15 mouse cellular contexts compared by ENCODE assay signal in genomic region chr6:139966684-139967083, GRCm38 (mm10).
A peak's percentile ranks its signal among the peaks of the same experiment; 100 is the strongest.
DNase-seq lines count a peak whose midpoint lies in the region; ATAC-seq and TF ChIP-seq lines count a peak whose summit lies in the region.
"Had no signal": no experiment of that assay in that cellular context is flagged by ENCODE, and none has a peak within 500 bp of the region (broad histone marks: within the 10 kb centered on the region; RNA-seq: fewer than 3 reads in every experiment).

No protein-coding gene starts in this region.

- no peak overlapping the region for H3K4me3 ChIP-seq in forebrain, embryonic 12.5 days (replicated peaks)
- no peak overlapping the region for H3K4me3 ChIP-seq in hindbrain, embryonic 14.5 days (replicated peaks; ENCODE audit: low read length)
- no peak overlapping the region for H3K4me3 ChIP-seq in midbrain, embryonic 16.5 days (ENCODE audit: low read depth, low read length)
- no peak overlapping the region for H3K4me3 ChIP-seq in intestine, postnatal 0 days (ENCODE audit: low read depth, low read length)
- H3K4me3 ChIP-seq: liver, embryonic 15.5 days had no signal

- ATAC-seq in forebrain, embryonic 12.5 days (ENCODE audit: low FRiP score) = peak; percentile 72
- peak; percentile 66 for ATAC-seq in hindbrain, embryonic 14.5 days (ENCODE audit: low FRiP score)
- ATAC-seq in midbrain, embryonic 16.5 days = peak; percentile 72
- ATAC-seq in intestine, postnatal 0 days = no peak
- ATAC-seq: activated CD4-positive, CD25-positive, alpha-beta regulatory T cell, adult 4 months had no signal

- intact Hi-C loops in left cerebral cortex, postnatal 10 days (cut with DNase I) = no loop called here

- H3K4me2 ChIP-seq in forebrain, embryonic 12.5 days = no peak overlapping the region
- no peak overlapping the region for H3K4me2 ChIP-seq in hindbrain, embryonic 14.5 days (replicated peaks)
- H3K4me2 ChIP-seq in midbrain, embryonic 16.5 days (ENCODE audit: low read length) = no peak overlapping the region
- no peak overlapping the region for H3K4me2 ChIP-seq in intestine, postnatal 0 days (replicated peaks; ENCODE audit: low read depth)
- H3K4me2 ChIP-seq: liver, embryonic 15.5 days had no signal

- 45% methylated on average over 6 of the region's 6 CpGs for WGBS in forebrain, embryonic 12.5 days
- WGBS in hindbrain, embryonic 14.5 days = 16% methylated on average over 6 of the region's 6 CpGs
- WGBS in midbrain, embryonic 16.5 days = 16% methylated on average over 6 of the region's 6 CpGs
- WGBS in intestine, postnatal 0 days = 64% methylated on average over 6 of the region's 6 CpGs

- H3K27ac ChIP-seq in forebrain, embryonic 12.5 days = peak overlapping the region; percentile 42; the same call in 1 of the 2 replicates
- 0 out of 2 replicates have a peak overlapping the region, but pooled peaks have one; percentile 21 for H3K27ac ChIP-seq in hindbrain, embryonic 14.5 days
- 0 out of 2 replicates have a peak overlapping the region, but pooled peaks have one; percentile 23 for H3K27ac ChIP-seq in midbrain, embryonic 16.5 days (ENCODE audit: low read length)
- no peak overlapping the region for H3K27ac ChIP-seq in intestine, postnatal 0 days (ENCODE audit: low read depth, low read length)
- H3K27ac ChIP-seq: liver, embryonic 15.5 days; macrophage had no signal

- no peaks in the 10 kb centered on the region for H3K9me3 ChIP-seq in forebrain, embryonic 12.5 days
- no peaks in the 10 kb centered on the region for H3K9me3 ChIP-seq in hindbrain, embryonic 14.5 days (ENCODE audit: control insufficient read depth, low read length)
- no peaks in the 10 kb centered on the region for H3K9me3 ChIP-seq in midbrain, embryonic 16.5 days (replicated peaks; ENCODE audit: control insufficient read depth, low read length, poor library complexity, severe bottlenecking)
- H3K9me3 ChIP-seq in intestine, postnatal 0 days (ENCODE audit: control insufficient read depth) = no peaks in the 10 kb centered on the region
- H3K9me3 ChIP-seq: liver, embryonic 15.5 days had no signal

- TF ChIP-seq CTCF in intestine, postnatal 0 days (IDR thresholded peaks at IDR 0.05; ENCODE audit: low read depth) = no peak

- peak; percentile 29 to 46 for DNase-seq in left cerebral cortex, postnatal 10 days (ENCODE audit: extremely low spot score in 1 of 2, low spot score in 2 of 2)
- no peak for DNase-seq in left cerebral cortex, adult 8-10 months (ENCODE audit: low spot score in 2 of 2)
- DNase-seq in hindbrain, embryonic 14.5 days (ENCODE audit: low spot score) = peak; percentile 52
- DNase-seq in natural killer cell, adult 2 months (ENCODE audit: low spot score in 2 of 2) = no peak
- DNase-seq: cerebellum, adult 8-10 months; heart, adult 18-20 months; heart, postnatal 10 days; kidney, adult 18-20 months; thymus, postnatal 14 days had no signal

- no peaks in the 10 kb centered on the region for H3K36me3 ChIP-seq in forebrain, embryonic 12.5 days (replicated peaks)
- no peaks in the 10 kb centered on the region for H3K36me3 ChIP-seq in hindbrain, embryonic 14.5 days (replicated peaks; ENCODE audit: control insufficient read depth, insufficient read depth)
- H3K36me3 ChIP-seq in midbrain, embryonic 16.5 days (ENCODE audit: control insufficient read depth, insufficient read depth, low read length) = no peaks in the 10 kb centered on the region
- no peaks in the 10 kb centered on the region for H3K36me3 ChIP-seq in intestine, postnatal 0 days (ENCODE audit: control insufficient read depth, insufficient read depth)
- H3K36me3 ChIP-seq: liver, embryonic 15.5 days had no signal

- H3K4me1 ChIP-seq in forebrain, embryonic 12.5 days = peaks cover 10% of the 10 kb centered on the region
- H3K4me1 ChIP-seq in hindbrain, embryonic 14.5 days (replicated peaks; ENCODE audit: control insufficient read depth, insufficient read depth, low read length) = peaks cover 13% of the 10 kb centered on the region
- peaks cover 14% of the 10 kb centered on the region for H3K4me1 ChIP-seq in midbrain, embryonic 16.5 days (ENCODE audit: control insufficient read depth, insufficient read depth, low read length)
- H3K4me1 ChIP-seq in intestine, postnatal 0 days (replicated peaks; ENCODE audit: control insufficient read depth, insufficient read depth, low read length) = no peaks in the 10 kb centered on the region
- H3K4me1 ChIP-seq: liver, embryonic 15.5 days had no signal

- H3K27me3 ChIP-seq in forebrain, embryonic 12.5 days = no peaks in the 10 kb centered on the region
- no peaks in the 10 kb centered on the region for H3K27me3 ChIP-seq in hindbrain, embryonic 14.5 days (ENCODE audit: control insufficient read depth, insufficient read depth, low read length)
- no peaks in the 10 kb centered on the region for H3K27me3 ChIP-seq in midbrain, embryonic 16.5 days (ENCODE audit: control insufficient read depth, insufficient read depth, low read depth, low read length)
- H3K27me3 ChIP-seq in intestine, postnatal 0 days (replicated peaks; ENCODE audit: control insufficient read depth, insufficient read depth, low read length) = no peaks in the 10 kb centered on the region
- H3K27me3 ChIP-seq: liver, embryonic 15.5 days had no signal

- no peak overlapping the region for H3K9ac ChIP-seq in forebrain, embryonic 12.5 days
- H3K9ac ChIP-seq in hindbrain, embryonic 14.5 days = no peak overlapping the region
- no peak overlapping the region for H3K9ac ChIP-seq in midbrain, embryonic 16.5 days (ENCODE audit: low read depth, low read length)
- no peak overlapping the region for H3K9ac ChIP-seq in intestine, postnatal 0 days (ENCODE audit: low read depth, low read length)
- H3K9ac ChIP-seq: liver, embryonic 15.5 days had no signal

Comparison
In these comparisons a context has a peak if more than half of its experiments do, and no peak if none do; other contexts are left out.
1. DNase-seq: peak in left cerebral cortex, postnatal 10 days (2 of 2) and hindbrain, embryonic 14.5 days (single experiment); none in left cerebral cortex, adult 8-10 months (0 of 2) and natural killer cell, adult 2 months (0 of 2).